Mouse (Mus musculus) large intestine, adult 2 months (tissue): Measurements from ENCODE around the gene Twist2. TPM values are rescaled to one million over a fixed set of nuclear protein-coding genes. Genes with fewer than 3 reads are reported as not detected.

Experiments used
- DNase-seq: peaks from one replicate; pipeline ENCODE4 v3.0.0-alpha.2; 2012; ENCODE audit warnings: low read depth, low spot score
- WGBS: fragments of 180-500 bp; shearing (Covaris S2); methylation state at CpG from one replicate; pipeline ENCODE4 v1.1.7; 2018; 5-methylcytosine and 5-hydroxymethylcytosine counted together
- polyA plus RNA-seq: library from polyadenylated mRNA; depleted of rRNA; stranded (reverse); fragments of >200 nt; gene quantifications from 2 replicates; pipeline ENCODE4 v1.2.3, GENCODE M21; 2012

The Twist2 gene
- polyA plus RNA-seq, 1 experiment: 1.5 TPM

DNA sequence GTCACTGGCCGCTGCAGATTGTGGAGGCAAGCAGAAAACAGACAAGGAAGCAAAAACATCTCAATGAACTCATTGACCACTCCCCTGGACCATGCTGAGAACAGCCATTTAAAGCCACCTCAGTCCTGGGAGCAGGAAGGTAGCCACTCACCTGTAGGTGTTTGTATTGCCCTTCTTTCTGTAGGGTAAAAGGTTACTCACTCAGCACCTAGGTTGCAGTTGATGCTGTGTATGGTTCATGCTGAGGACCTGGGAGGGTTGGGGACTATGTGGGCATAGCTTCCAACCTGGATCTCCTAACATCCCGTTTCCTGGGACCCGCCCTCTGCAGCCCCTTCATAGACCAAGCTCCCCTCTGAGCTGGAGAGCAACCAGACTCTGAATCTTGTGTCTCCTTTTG is 14.8 kb downstream of the Twist2 start:
- no peak for DNase-seq
- WGBS: 58% methylated on average over 3 of the region's 3 CpGs

DNA sequence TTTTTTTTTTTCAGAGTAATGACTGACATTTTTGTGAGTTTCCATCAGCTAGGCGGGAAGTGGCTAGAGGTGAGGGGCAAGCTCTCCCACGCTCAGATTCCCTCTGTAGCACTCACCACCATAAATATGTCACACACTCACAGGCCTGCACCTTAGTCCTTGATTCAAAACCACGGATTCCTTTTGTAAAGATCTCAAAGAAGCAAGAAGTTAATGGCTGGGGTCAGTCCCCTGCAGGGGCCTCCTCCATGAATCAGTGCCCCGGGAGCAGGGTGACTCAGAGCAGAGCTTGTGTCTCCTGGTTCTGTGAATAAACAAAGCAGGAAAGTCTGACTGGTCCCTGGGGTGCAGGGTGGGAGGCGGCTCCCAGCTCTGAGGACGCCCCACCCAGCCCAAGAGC is 15.3 kb downstream of the Twist2 start:
- no peak for DNase-seq
- 12% methylated on average over 6 of the region's 6 CpGs for WGBS

- DNase-seq: no peak
- 50% methylated on average over 9 of the region's 9 CpGs for WGBS
Observed at GRCm38 (mm10) chr1:91819237-91819636, 18.0 kb downstream of the Twist2 start.

GRCm38 (mm10) chr1:91820531-91820930 is 19.3 kb downstream of the Twist2 start:
- DNase-seq: no peak
- whole genome bisulfite sequencing: 79% methylated on average over 10 of the region's 10 CpGs

DNA sequence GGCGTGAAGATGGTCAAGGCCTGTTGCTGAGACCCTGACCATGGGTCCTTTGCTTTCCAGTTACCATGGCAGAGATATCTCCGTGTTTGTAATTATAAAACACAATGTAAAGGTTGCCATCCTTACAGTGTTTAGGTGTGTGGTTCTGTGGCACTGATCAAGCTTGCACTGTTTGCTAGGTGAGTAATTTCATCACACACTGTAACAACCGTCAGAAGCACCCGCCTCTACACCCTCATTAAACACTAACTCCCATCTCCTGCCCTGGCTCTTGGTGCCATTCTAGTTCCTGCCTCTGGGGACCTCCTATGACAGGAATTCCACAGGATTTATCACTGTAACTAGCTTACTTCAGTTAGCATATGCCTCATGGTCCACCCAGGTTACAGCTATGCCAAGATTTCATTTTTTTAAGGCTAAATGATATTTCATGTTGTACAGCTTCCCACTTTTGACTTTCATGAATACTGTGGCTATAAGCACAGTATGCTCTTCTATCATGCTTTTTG is 21.1 kb downstream of the Twist2 start:
- 64% methylated on average over 4 of the region's 4 CpGs for WGBS
- no peak for DNase-seq

DNA sequence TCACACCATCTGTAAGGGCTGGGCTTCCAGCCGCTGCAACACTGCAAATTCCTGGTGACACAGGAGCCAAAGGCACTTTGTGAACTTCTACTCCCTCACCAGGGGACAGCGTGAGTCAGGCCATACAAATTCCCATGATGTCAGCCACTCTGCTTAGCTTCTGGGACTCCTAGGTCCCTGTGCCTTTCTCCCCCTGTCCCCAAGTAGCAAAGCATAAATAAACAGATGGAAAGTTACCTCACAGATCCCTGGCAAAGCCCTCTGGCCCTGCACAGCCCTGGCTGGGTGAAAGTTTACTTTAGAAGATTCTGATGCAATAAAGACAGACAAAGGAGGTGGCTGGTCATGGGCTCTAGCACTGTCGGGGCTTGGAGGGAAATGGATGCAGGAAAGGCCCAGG is 22.3 kb downstream of the Twist2 start:
- no peak for DNase-seq
- 22% methylated on average over 3 of the region's 3 CpGs for WGBS

DNA sequence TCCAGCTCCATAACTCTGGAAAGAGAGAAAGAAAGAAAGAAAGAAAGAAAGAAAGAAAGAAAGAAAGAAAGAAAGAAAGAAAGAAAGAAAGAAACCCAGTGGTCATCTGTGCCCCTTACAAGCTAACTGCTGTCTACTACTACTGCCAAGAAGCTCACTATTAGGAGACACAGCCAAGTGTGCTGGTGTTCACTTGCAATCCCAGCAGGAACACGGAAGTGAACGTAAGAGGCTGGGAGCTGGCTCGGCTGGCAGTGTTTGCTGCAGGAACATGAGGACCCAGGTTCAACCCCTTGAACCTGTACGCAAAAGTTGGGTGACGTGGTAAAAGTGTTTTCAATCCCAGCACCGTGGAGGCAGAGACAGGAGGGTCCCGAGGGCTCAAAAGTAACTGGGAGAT is 22.7 kb downstream of the Twist2 start:
- WGBS: 81% methylated on average over 7 of the region's 7 CpGs
- DNase-seq: no peak

GRCm38 (mm10) chr1:91825261-91825660 is 24.0 kb downstream of the Twist2 start:
- no peak for DNase-seq
- 60% methylated on average over 4 of the region's 4 CpGs for WGBS

DNA sequence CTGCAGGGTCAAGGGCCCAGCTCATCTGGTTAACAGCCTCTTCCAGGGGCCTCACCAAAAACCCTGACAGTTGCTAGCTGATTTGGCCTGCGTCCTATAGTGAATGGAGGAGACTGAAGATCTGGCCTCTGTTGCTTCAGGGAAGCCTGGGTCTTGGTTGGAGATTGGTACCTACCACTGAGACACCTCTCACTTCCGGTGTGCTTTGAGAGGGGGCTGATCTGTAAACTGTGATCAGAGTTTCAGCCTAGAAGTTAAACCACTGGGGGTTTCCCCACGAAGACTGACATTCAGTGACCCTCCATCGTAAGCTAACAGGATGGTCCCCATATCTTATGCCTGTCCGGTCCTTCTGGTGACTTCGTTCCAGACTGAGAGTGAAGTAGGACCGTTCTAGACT is 30.7 kb downstream of the Twist2 start:
- WGBS: 84% methylated on average over 7 of the region's 7 CpGs
- DNase-seq: no peak

DNA sequence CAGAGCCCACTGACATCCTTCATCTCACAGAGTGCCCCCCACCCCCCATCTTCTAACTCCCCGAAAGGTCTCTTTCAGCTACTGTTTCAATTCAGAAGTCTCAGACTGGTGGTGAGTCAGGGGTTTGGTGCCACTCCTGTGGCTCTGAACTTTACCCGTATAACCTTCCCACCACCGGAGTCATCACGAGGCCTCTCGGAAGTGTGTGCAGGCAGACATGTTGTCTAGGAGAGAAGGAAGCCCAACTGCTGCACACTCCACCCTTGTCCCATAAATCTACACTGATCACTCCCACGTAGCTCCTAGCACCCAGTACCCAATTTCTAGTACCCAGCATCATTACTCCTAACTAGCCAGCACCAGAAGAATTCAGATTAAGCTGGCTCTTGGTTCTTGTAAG is 38.3 kb downstream of the Twist2 start:
- DNase-seq: no peak
- 52% methylated on average over 6 of the region's 6 CpGs for WGBS

GRCm38 (mm10) chr1:91839979-91840378 is 38.7 kb downstream of the Twist2 start:
- DNase-seq: no peak
- 67% methylated on average over 6 of the region's 6 CpGs for WGBS

GRCm38 (mm10) chr1:91844236-91844635 is 43.0 kb downstream of the Twist2 start:
- DNase-seq: no peak
- 75% methylated on average over 4 of the region's 4 CpGs for WGBS

DNA sequence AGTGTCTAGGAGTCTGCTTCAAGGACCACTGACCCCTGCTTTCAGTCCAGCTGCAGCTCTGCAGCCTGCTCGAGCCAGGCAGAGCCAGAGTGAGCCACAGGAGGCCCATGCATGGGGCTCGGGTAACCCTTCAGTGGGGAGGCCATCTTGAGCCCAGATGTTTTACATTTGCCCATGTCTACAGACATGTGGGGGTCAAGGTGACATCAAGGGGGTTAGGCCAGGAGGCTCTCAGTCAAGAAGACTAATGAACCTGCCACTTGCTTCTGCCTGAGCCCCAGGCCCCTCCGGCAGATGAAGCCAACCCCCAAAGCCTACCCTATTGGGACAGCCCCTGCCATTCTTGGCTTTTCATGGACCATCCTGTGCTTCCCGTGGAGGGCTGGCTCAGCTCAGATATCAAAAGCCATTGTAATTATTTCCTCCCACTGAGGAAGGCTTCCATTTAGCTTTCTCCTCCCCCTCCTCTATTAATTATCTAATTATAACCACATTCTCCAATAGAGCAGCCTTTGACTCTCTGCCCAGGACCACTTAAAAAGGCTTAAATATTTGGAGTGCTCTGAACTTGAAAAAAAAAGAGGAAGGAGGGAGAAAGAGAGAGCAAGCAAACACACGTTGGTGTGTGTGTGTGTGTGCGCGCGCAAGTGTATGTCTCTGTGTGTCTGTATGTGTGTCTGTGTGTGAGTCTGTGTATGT is 43.6 kb downstream of the Twist2 start:
- no peak for DNase-seq
- whole genome bisulfite sequencing: 68% methylated on average over 8 of the region's 8 CpGs

DNA sequence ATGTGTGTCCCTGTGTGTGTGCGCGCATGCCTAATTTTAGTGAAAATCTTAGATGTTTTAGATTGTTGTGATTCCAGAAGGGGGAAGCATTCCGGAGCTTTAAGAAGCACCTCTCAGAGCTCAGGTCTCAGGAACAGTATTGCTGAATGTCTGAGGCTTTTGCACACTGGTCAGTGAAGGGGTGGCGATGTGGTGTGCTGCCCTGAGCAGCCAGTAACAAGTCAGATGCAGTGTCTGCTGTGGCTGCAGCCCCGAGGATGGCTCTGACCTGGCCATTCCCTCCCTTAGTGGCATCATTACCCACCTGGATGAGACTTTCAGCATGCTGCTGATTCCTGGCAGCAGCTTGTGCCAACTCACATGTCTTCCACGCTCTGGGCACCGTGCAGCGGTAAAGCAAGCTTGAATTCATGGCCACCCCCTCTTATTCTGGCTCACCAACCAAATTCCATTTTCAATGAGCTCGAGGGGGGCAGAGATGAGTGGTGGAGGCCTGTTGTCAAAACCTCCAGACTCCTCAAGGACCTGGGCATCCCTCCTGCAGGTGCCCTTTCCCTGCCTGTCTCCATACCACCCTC is 44.2 kb downstream of the Twist2 start:
- WGBS: 76% methylated on average over 9 of the region's 9 CpGs

DNA sequence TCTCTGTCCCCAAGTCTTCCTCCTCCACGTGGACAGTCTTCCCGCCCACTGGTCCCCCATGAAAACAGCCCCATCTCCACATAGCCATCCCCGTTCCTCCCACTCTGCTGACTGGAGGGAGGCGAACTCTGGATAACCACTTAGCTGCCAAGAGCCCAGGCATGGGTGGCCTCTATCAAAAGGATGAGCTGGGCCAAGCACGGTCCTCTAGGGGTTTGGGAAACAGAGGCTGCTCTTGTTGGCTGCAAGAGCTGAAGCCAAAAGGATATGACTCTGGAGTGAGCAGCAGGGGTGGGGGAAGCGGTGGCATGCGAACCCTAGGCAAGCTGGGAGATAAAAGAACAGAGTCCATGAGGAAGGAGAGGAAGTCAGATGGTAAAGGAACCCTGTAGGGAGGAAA is 50.0 kb downstream of the Twist2 start:
- 74% methylated on average over 7 of the region's 7 CpGs for WGBS
- DNase-seq: no peak

More for the DNA sequence above, 44.2 kb downstream of the Twist2 start:
- DNase-seq: no peak

DNA sequence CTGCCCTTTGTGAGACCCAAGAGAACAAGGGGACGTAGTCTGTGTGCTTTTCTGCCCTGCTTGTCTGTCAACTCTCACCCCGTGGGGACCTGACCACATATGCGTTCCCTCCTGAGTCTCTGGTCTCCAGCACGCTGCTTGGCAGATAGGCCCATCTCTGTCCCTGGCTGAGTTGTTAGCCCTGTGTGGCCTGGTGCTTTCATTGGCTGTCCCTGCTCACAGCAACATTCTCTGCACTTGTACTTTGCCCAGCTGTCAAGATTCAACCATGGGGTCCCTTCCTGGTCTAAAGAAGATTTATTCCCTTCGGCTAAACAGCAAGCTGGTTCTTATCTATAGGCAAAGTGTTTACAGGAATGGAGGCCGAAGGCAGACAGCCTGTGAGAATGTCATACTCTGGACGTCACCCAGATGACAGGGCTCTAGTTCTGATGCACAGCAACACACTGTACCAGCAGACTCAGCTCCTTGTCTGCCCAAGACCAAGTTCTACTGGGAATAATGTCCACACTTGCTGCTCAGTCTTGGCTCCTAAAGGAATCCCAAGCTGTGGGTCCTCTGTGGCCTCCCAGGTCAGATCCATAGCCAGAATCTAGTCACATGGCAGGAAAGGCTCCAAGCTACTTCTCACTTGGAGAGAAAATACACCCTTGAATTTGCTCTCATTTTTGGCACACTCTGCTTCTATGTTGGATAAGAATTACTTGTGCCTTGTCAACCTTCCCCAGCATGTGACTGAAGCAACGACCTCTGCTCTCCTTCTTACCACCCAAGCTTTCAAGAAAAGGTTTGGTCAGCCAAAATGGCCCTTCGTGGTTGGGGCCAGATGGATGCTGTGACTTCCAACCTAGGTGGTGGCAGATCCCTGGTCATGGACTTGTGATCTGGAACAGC is 55.8 kb downstream of the Twist2 start:
- 37% methylated on average over 9 of the region's 9 CpGs for WGBS
- DNase-seq: no peak

DNA sequence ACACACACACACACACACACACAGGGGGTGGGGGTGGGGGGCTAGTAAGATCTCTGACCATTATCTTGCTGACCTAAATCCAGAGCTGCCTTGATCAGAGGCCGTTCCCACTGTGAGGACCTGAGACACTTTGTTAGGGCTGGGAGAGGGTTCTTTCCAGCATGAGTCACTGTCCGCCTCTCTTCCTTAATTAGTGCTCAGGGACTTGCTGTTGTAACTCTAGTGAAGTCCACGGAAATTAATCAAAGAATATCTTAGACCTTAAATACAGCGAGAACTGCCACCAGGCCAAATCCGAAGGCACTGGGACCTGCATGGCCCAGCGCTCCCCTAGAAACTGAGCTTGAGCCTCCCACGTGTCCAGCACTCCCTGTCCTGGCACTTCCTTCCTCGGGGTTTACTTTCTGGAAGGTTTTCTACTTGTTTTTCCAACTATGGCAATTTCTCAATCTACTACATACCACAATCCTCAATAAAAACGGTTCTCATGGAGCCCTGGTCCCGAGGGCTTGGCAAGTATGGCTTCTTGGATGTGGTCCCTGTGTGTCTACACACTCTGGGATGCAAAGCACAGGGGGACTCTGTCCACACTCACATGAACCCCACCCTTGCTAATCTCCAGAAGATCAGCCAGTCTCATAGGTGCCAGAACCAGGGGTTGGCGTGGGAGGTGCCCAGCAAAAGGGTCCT is 57.0 kb downstream of the Twist2 start:
- WGBS: 60% methylated on average over 11 of the region's 11 CpGs
- no peak for DNase-seq

DNA sequence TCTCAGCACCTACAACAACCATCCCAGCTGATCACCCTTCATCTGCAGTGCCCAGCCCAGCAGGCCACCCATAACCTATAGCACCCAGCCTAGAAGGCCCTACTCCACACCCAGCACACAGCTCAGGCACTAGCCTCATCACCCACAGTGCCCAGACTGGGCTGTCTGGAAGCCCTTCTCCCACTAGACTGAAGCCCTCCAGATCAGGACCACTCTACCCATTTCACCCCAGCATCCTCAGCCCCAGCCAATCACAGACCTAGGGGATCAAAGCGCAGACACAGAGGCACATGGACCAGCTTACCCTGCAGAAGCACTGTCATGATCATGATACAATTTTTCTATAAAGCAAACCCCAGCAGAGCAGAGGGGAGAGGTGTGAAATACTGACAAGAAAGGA is 57.6 kb downstream of the Twist2 start:
- WGBS: 100% methylated on average over 1 of the region's 1 CpGs
- DNase-seq: no peak

DNA sequence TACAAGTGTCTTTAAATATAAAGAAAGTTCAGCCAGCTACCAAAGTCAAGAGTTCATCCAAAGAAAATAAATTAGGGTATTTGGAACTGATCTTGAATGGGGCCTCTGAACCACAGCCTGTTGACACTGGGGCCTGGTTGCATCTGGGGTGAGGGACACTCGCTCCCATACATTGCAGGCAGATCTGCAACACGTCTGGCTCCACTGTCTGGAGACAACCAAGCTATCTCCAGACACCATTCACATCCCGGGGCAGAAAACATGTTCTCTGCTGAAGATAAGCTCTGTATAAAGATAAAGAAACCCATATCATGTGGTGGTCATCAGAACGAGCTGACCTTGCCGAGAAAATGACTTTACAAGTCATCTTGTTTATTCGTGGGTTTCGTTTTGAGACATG is 60.2 kb downstream of the Twist2 start:
- DNase-seq: no peak
- 52% methylated on average over 7 of the region's 7 CpGs for WGBS

- 45% methylated on average over 2 of the region's 2 CpGs for WGBS
- no peak for DNase-seq
Observed at GRCm38 (mm10) chr1:91866001-91866400, 64.7 kb downstream of the Twist2 start.
